Mouse (Mus musculus) mammary gland, adult 2 months (tissue): Measurements from ENCODE around the gene Patj. TPM values are rescaled to one million over a fixed set of nuclear protein-coding genes. Genes with fewer than 3 reads are reported as not detected.

Source experiments
- polyA plus RNA-seq: library from polyadenylated mRNA; depleted of rRNA; stranded (reverse); fragments of >200 nt; gene quantifications from 2 replicates; pipeline ENCODE4 v1.2.3, GENCODE M21; 2012; ENCODE audit warnings: low replicate concordance; rRNA removed

The Patj gene
- polyA plus RNA-seq = 5.5 and 6.7 TPM in 2 replicates

DNA sequence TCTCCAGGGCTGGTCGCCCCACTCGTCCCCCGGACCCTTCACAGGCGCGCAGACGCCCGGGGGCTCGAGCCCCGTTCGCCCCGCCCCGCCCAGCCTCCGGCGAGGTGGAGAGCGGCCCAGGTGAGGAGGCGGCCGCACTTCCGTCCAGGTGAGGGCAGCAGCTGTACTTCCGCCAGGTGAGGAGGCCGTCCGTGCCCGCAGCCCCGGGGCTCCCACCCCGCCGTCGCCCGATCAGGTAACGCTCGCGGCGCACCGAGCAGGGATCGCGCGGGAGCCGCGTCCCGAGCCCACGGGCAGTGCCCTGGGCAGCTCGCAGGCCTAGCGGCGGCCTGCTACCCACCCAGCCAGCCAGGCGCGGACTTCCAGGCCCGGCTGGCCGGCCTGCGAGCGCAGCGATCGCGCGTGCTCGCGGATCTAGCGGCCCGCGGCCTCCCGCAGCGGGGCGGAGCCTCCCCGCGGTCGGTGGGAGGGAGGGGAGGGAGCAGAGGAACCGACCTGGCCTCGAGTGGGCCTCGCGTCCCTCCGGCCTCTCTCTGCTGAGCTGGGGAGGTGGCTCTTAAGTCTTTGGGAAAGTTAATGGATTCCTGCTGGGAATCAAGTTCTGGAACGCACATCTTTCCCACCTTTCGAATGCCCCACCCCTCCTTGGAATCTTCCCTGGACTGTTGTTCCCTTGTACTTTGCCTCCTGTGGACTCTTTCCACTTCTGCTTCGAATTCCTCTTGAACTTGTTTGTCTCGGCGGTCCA lies at the start of gene Patj:
Patj (plus strand) TSS at position 96 of the 748 bp plus-strand sequence.

GRCm38 (mm10) chr4:98382716-98383424 lies 12.7 kb upstream of the Patj start, which contains the start of gene Tm2d1:
Tm2d1 (minus strand) TSS chr4:98383306.

GRCm38 (mm10) chr4:98726590-98727237 lies 331.1 kb downstream of the Patj start, which contains the start of gene L1td1:
L1td1 (plus strand) TSS chr4:98726734.

Other genes starting within 250 kb of the Patj start
- gene Tm2d1, start 12.5 kb upstream of the Patj start, polyA plus RNA-seq = 8.3 and 8.8 TPM in 2 replicates